Mouse (Mus musculus) embryo, embryonic 11.5 days (tissue): Measurements from ENCODE around the gene Prl6a1.

Experiments
- DNase-seq: peaks from one replicate; pipeline ENCODE4 v3.0.0-alpha.2; 2012; ENCODE audit warnings: low read depth, low spot score

Prl6a1 gene

GRCm38 (mm10) chr13:27312334-27313225 is at the start of gene Prl6a1:
Prl6a1 (plus strand) TSS chr13:27312627.
- no peak for DNase-seq

GRCm38 (mm10) chr13:27334989-27335388 is 22.6 kb downstream of the Prl6a1 start:
- DNase-seq = no peak

GRCm38 (mm10) chr13:27342733-27343275 is 30.4 kb downstream of the Prl6a1 start:
- DNase-seq = peak; percentile 4

- DNase-seq = no peak
Observed at GRCm38 (mm10) chr13:27345373-27345772, 32.9 kb downstream of the Prl6a1 start, which contains the start of gene Prl8a2. Prl8a2 (plus strand) TSS chr13:27345673.
